Mouse (Mus musculus) heart, embryonic 14.5 days (tissue): ENCODE measurements at regions not wholly inside any gene's neighbourhood (a gene's known extent, or its start where the extent isn't known, plus 50 kb on each side); places are given as distances from the start of the nearest gene placed in this dataset.
"Not testable (repeated sequence)": the region's sequence is repeated elsewhere in the genome, so short reads cannot be mapped to it uniquely, and the experiment has no call there.

Source experiments
- ATAC-seq: fragments of 200-750 bp; cut with Nextera tagmentation; 2 replicates; pipeline ENCODE4 v1.8.0; 2017; ENCODE audit warnings: low read depth, moderate TSS enrichment; ENCODE audit not compliant: insufficient number of reproducible peaks, insufficient read depth, low FRiP score
- H3K27ac ChIP-seq, 2 experiments: fragments of 200-500 bp in 1 of 2; fragments of 300-500 bp in 1 of 2; sonication (generic) in 1 of 2; replicated peaks in 1 of 2; 2 replicates each; pipeline ENCODE4 v1.5.1; 2012 to 2014; ENCODE audit warnings: low read depth in 2 of 2, low read length in 2 of 2, control low read depth in 1 of 2, mild to moderate bottlenecking in 1 of 2, mixed read lengths in 1 of 2; ENCODE audit not compliant: control insufficient read depth in 1 of 2, insufficient read depth in 1 of 2
- H3K27me3 ChIP-seq: fragments of 300-500 bp; sonication (generic); 2 replicates; pipeline ENCODE4 v1.6.1; 2014; ENCODE audit warnings: mild to moderate bottlenecking, low read length, control low read depth; ENCODE audit not compliant: control insufficient read depth, insufficient read depth
- H3K36me3 ChIP-seq: fragments of 300-500 bp; sonication (generic); 2 replicates; pipeline ENCODE4 v1.6.1; 2014; ENCODE audit warnings: mild to moderate bottlenecking, control low read depth, low read length, mixed read lengths; ENCODE audit not compliant: control insufficient read depth, insufficient read depth
- H3K4me1 ChIP-seq, 2 experiments: fragments of 200-500 bp in 1 of 2; fragments of 300-500 bp in 1 of 2; sonication (generic) in 1 of 2; 2 replicates each; pipeline ENCODE4 v1.6.1; 2012 to 2014; ENCODE audit warnings: low read length in 2 of 2, control low read depth in 1 of 2, mixed read lengths in 1 of 2; ENCODE audit not compliant: control insufficient read depth in 2 of 2, insufficient read depth in 2 of 2
- H3K4me2 ChIP-seq: fragments of 300-500 bp; sonication (generic); 2 replicates; pipeline ENCODE4 v1.6.1; 2014; ENCODE audit warnings: mild to moderate bottlenecking, low read length
- H3K4me3 ChIP-seq, 2 experiments: fragments of 200-500 bp in 1 of 2; fragments of 300-500 bp in 1 of 2; sonication (generic) in 1 of 2; 2 replicates each; pipeline ENCODE4 v1.5.1; 2012 to 2014; ENCODE audit warnings: low read length in 2 of 2, mild to moderate bottlenecking in 2 of 2, control low read depth in 1 of 2, low read depth in 1 of 2, moderate library complexity in 1 of 2; ENCODE audit not compliant: control insufficient read depth in 1 of 2, insufficient read depth in 1 of 2
- H3K9ac ChIP-seq: fragments of 300-500 bp; sonication (generic); 2 replicates; pipeline ENCODE4 v1.6.1; 2014; ENCODE audit warnings: mild to moderate bottlenecking, low read length
- H3K9me3 ChIP-seq: fragments of 300-500 bp; sonication (generic); 2 replicates; pipeline ENCODE4 v1.6.1; 2016; ENCODE audit warnings: low read length, control low read depth; ENCODE audit not compliant: control insufficient read depth
- WGBS: fragments of 180-500 bp; shearing (Covaris S2); extraction: QIAGEN DNeasy Blood & Tissue Kit; methylation state at CpG from one replicate; pipeline ENCODE4 v1.1.7; 2014; 5-methylcytosine and 5-hydroxymethylcytosine counted together

GRCm38 (mm10) chr5:3250273-3250672 is 91.0 kb upstream of the Cdk6 start:
- no peak for ATAC-seq
- 75% methylated on average over 2 of the region's 2 CpGs for WGBS
- Histone ChIP-seq H3K4me2 (no peak overlapping the region), H3K4me1 (no peaks in the 10 kb centered on the region), H3K27ac (no peak overlapping the region), H3K36me3 (no peaks in the 10 kb centered on the region), H3K27me3 (no peaks in the 10 kb centered on the region), H3K4me3 (no peak overlapping the region), H3K9ac (no peak overlapping the region), H3K9me3 (peaks cover 3% of the 10 kb centered on the region; the same call in 1 of the 2 replicates)

- Histone ChIP-seq H3K4me1 (peaks cover 0 to 2% of the 10 kb centered on the region in 2 experiments; a peak in 1 of 4 replicates), H3K4me3 (no peak overlapping the region), H3K27ac (no peak overlapping the region), H3K4me2 (no peak overlapping the region), H3K9me3 (no peaks in the 10 kb centered on the region), H3K36me3 (no peaks in the 10 kb centered on the region), H3K9ac (no peak overlapping the region), H3K27me3 (no peaks in the 10 kb centered on the region)
- ATAC-seq, result no peak
- WGBS, result 71% methylated on average over 1 of the region's 1 CpGs
Observed at GRCm38 (mm10) chr5:3260289-3260688, 81.0 kb upstream of the Cdk6 start.

- H3K27me3 ChIP-seq, H3K4me2 ChIP-seq, H3K9me3 ChIP-seq, ATAC-seq, H3K27ac ChIP-seq, H3K9ac ChIP-seq, H3K36me3 ChIP-seq, H3K4me3 ChIP-seq: not testable (repeated sequence)
- WGBS, result 49% methylated on average over 8 of the region's 8 CpGs
- H3K4me1 ChIP-seq, result peaks cover 3 to 12% of the 10 kb centered on the region in 2 experiments
Observed at GRCm38 (mm10) chr5:3264988-3265738, 76.1 kb upstream of the Cdk6 start.

- Histone ChIP-seq H3K36me3 (no peaks in the 10 kb centered on the region), H3K27me3 (no peaks in the 10 kb centered on the region), H3K9ac (no peak overlapping the region), H3K27ac (no peak overlapping the region), H3K4me3 (no peak overlapping the region), H3K4me1 (peaks cover 3 to 12% of the 10 kb centered on the region in 2 experiments), H3K4me2 (no peak overlapping the region), H3K9me3 (no peaks in the 10 kb centered on the region)
- ATAC-seq, result no peak
- WGBS, result 85% methylated on average over 5 of the region's 5 CpGs
Observed at GRCm38 (mm10) chr5:3267021-3267420, 74.3 kb upstream of the Cdk6 start.

- no peak for ATAC-seq
- Histone ChIP-seq H3K27me3 (no peaks in the 10 kb centered on the region), H3K4me2 (no peak overlapping the region), H3K4me1 (peaks cover 3 to 12% of the 10 kb centered on the region in 2 experiments), H3K4me3 (no peak overlapping the region), H3K36me3 (no peaks in the 10 kb centered on the region), H3K9me3 (no peaks in the 10 kb centered on the region), H3K27ac (0 out of 4 replicates have a peak overlapping the region, but pooled peaks of 1 of the 2 experiments have one; percentile 0), H3K9ac (no peak overlapping the region)
- WGBS, result 34% methylated on average over 7 of the region's 7 CpGs
Observed at GRCm38 (mm10) chr5:3269760-3270159, 71.5 kb upstream of the Cdk6 start.

GRCm38 (mm10) chr5:3273140-3273539 is 68.1 kb upstream of the Cdk6 start:
- not testable (repeated sequence) for H3K36me3 ChIP-seq
- WGBS, result 56% methylated on average over 1 of the region's 1 CpGs

GRCm38 (mm10) chr5:3277241-3277640 is 64.0 kb upstream of the Cdk6 start:
- H3K27me3 ChIP-seq, H3K9me3 ChIP-seq, H3K4me2 ChIP-seq, H3K9ac ChIP-seq, ATAC-seq, H3K4me1 ChIP-seq, H3K36me3 ChIP-seq, H3K4me3 ChIP-seq, H3K27ac ChIP-seq: not testable (repeated sequence)
- WGBS, result 86% methylated on average over 16 of the region's 16 CpGs

More at GRCm38 (mm10) chr5:3273140-3273539, 68.1 kb upstream of the Cdk6 start:
- not testable (repeated sequence) for H3K9ac ChIP-seq, H3K4me3 ChIP-seq, H3K9me3 ChIP-seq, H3K27ac ChIP-seq, H3K4me2 ChIP-seq, H3K27me3 ChIP-seq, ATAC-seq
- H3K4me1 ChIP-seq, result peaks cover 2 to 12% of the 10 kb centered on the region in 2 experiments

- not testable (repeated sequence) for H3K4me2 ChIP-seq, H3K27me3 ChIP-seq, H3K9ac ChIP-seq, H3K4me3 ChIP-seq, H3K36me3 ChIP-seq, H3K27ac ChIP-seq, ATAC-seq, H3K9me3 ChIP-seq, H3K4me1 ChIP-seq
- 85% methylated on average over 5 of the region's 5 CpGs for WGBS
Observed at GRCm38 (mm10) chr5:3278956-3279355, 62.3 kb upstream of the Cdk6 start.
